Mouse (Mus musculus) heart, postnatal 0 days (tissue): ENCODE measurements around the gene Chst5.

Experiments
- CTCF ChIP-seq: IDR thresholded peaks from 2 replicates; pipeline ENCODE4 v1.5.1; 2016; ENCODE audit warnings: antibody characterized with exemption, control low read depth, low read depth
- EP300 ChIP-seq: IDR thresholded peaks from 2 replicates; pipeline ENCODE4 v1.6.1; 2016; ENCODE audit warnings: antibody characterized with exemption, low read depth

- TF ChIP-seq CTCF, result no peak
- no peak for TF ChIP-seq EP300
Observed at GRCm38 (mm10) chr8:111855977-111856376, 54.3 kb downstream of the Chst5 start.
